ENCODE assay signal across 30 mouse cellular contexts in the genomic region with DNA sequence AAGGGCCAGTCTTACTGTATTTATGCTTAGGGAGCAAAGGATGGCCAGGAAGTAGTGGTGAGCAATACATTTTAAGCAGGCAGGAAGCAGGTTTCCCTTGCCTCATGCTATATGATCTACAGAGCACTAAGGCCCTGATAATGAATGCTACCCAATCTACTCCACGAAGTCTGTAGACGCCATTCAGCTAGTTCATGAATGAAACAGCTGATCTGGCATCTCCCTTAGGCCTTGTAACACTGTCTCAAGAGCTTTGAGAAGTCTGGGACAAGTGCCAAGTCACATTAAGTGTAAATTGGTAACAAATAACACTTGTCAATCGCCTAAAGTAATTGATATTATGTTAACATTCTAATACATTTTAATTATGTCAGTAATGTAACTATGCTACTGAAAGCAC.
DNase-seq lines count a peak whose midpoint lies in the region; ATAC-seq and TF ChIP-seq lines count a peak whose summit lies in the region.
"Had no signal": no experiment of that assay in that cellular context is flagged by ENCODE, and none has a peak within 500 bp of the region (broad histone marks: within the 10 kb centered on the region; RNA-seq: fewer than 3 reads in every experiment).

No protein-coding gene starts in this region.

- no peak for TF ChIP-seq EP300 in lung, postnatal 0 days (IDR thresholded peaks at IDR 0.05)

- H3K9ac ChIP-seq in forebrain, embryonic 11.5 days (ENCODE audit: low read length), result no peak overlapping the region
- no peak overlapping the region for H3K9ac ChIP-seq in midbrain, embryonic 14.5 days (replicated peaks; ENCODE audit: low read length)
- H3K9ac ChIP-seq in midbrain, embryonic 16.5 days (ENCODE audit: low read depth, low read length), result no peak overlapping the region
- H3K9ac ChIP-seq in forebrain, embryonic 13.5 days, result no peak overlapping the region
- no peak overlapping the region for H3K9ac ChIP-seq in lung, postnatal 0 days (replicated peaks; ENCODE audit: low read depth)
- H3K9ac ChIP-seq: limb, embryonic 12.5 days; liver, embryonic 15.5 days; lung, embryonic 15.5 days; midbrain, embryonic 12.5 days had no signal

- no peaks in the 10 kb centered on the region for H3K9me3 ChIP-seq in forebrain, embryonic 11.5 days (ENCODE audit: control insufficient read depth, low read length)
- no peaks in the 10 kb centered on the region for H3K9me3 ChIP-seq in forebrain, embryonic 10.5 days
- no peaks in the 10 kb centered on the region for H3K9me3 ChIP-seq in midbrain, embryonic 14.5 days (ENCODE audit: control insufficient read depth, low read length)
- no peaks in the 10 kb centered on the region for H3K9me3 ChIP-seq in midbrain, embryonic 16.5 days (replicated peaks; ENCODE audit: control insufficient read depth, low read length, poor library complexity, severe bottlenecking)
- H3K9me3 ChIP-seq in forebrain, embryonic 13.5 days (replicated peaks), result no peaks in the 10 kb centered on the region
- H3K9me3 ChIP-seq in lung, postnatal 0 days (ENCODE audit: low read length), result no peaks in the 10 kb centered on the region
- H3K9me3 ChIP-seq: limb, embryonic 12.5 days; liver, embryonic 15.5 days; lung, embryonic 15.5 days; midbrain, embryonic 12.5 days had no signal

- 0 out of 2 replicates have a peak, but pooled peaks have one; percentile 21 for ATAC-seq in forebrain, embryonic 11.5 days (replicated peaks; ENCODE audit: low FRiP score)
- ATAC-seq in midbrain, embryonic 14.5 days (ENCODE audit: low FRiP score, low TSS enrichment), result no peak
- ATAC-seq in midbrain, embryonic 16.5 days, result no peak
- ATAC-seq in forebrain, embryonic 13.5 days, result peak; percentile 96
- ATAC-seq in lung, postnatal 0 days, result no peak
- ATAC-seq: intestine, postnatal 0 days had no signal

- TF ChIP-seq CTCF in lung, postnatal 0 days (IDR thresholded peaks at IDR 0.05), result no peak

- H3K36me3 ChIP-seq in forebrain, embryonic 11.5 days (ENCODE audit: control insufficient read depth, insufficient read depth, low read length), result no peaks in the 10 kb centered on the region
- no peaks in the 10 kb centered on the region for H3K36me3 ChIP-seq in forebrain, embryonic 10.5 days (replicated peaks)
- no peaks in the 10 kb centered on the region for H3K36me3 ChIP-seq in midbrain, embryonic 14.5 days (ENCODE audit: control insufficient read depth, insufficient read depth, low read length)
- no peaks in the 10 kb centered on the region for H3K36me3 ChIP-seq in midbrain, embryonic 16.5 days (ENCODE audit: control insufficient read depth, insufficient read depth, low read length)
- H3K36me3 ChIP-seq in forebrain, embryonic 13.5 days (ENCODE audit: poor library complexity, severe bottlenecking), result no peaks in the 10 kb centered on the region
- H3K36me3 ChIP-seq in lung, postnatal 0 days (ENCODE audit: insufficient read depth, low read length), result no peaks in the 10 kb centered on the region
- H3K36me3 ChIP-seq: G1E; limb, embryonic 12.5 days; liver, embryonic 15.5 days; lung, embryonic 15.5 days; midbrain, embryonic 12.5 days had no signal

- DNase-seq in forebrain, embryonic 11.5 days (ENCODE audit: low spot score), result no peak
- no peak for DNase-seq in forebrain, embryonic 10.5 days (ENCODE audit: extremely low spot score, low spot score)
- peak; percentile 49 for DNase-seq in midbrain, embryonic 14.5 days
- DNase-seq in brain, adult 2 months (ENCODE audit: low read depth, low spot score), result peak; percentile 14
- no peak for DNase-seq in left cerebral cortex, postnatal 14 days (ENCODE audit: low spot score in 2 of 2)
- DNase-seq in lung, postnatal 0 days (ENCODE audit: low spot score), result no peak
- DNase-seq: adrenal gland, postnatal 10 days; cerebellum, adult 18-20 months; cerebellum, postnatal 10 days; gastrocnemius, adult 2 months; gastrocnemius, postnatal 36 days; heart, adult 18-20 months; heart, postnatal 4 days; kidney, adult 9 months; kidney, postnatal 14 days; lung, postnatal 36 days; right cerebral cortex, postnatal 4 days; thymus, adult 18-20 months; thymus, postnatal 25 days had no signal

- no peak overlapping the region for H3K4me2 ChIP-seq in forebrain, embryonic 11.5 days (ENCODE audit: low read depth, low read length, severe bottlenecking)
- no peak overlapping the region for H3K4me2 ChIP-seq in midbrain, embryonic 14.5 days (ENCODE audit: low read length)
- no peak overlapping the region for H3K4me2 ChIP-seq in midbrain, embryonic 16.5 days (ENCODE audit: low read length)
- H3K4me2 ChIP-seq in forebrain, embryonic 13.5 days, result no peak overlapping the region
- H3K4me2 ChIP-seq in lung, postnatal 0 days (replicated peaks; ENCODE audit: low read depth, low read length), result no peak overlapping the region
- H3K4me2 ChIP-seq: heart, embryonic 11.5 days; limb, embryonic 12.5 days; liver, embryonic 15.5 days; lung, embryonic 15.5 days; midbrain, embryonic 12.5 days had no signal

- intact Hi-C loops in left cerebral cortex, postnatal 14 days (cut with DNase I), result no loop called here

- H3K27me3 ChIP-seq in forebrain, embryonic 11.5 days (ENCODE audit: control insufficient read depth, insufficient read depth, low read length), result no peaks in the 10 kb centered on the region
- H3K27me3 ChIP-seq in forebrain, embryonic 10.5 days (ENCODE audit: poor library complexity, severe bottlenecking), result no peaks in the 10 kb centered on the region
- H3K27me3 ChIP-seq in midbrain, embryonic 14.5 days (ENCODE audit: control insufficient read depth, insufficient read depth, low read length), result no peaks in the 10 kb centered on the region
- H3K27me3 ChIP-seq in midbrain, embryonic 16.5 days (ENCODE audit: control insufficient read depth, insufficient read depth, low read depth, low read length), result no peaks in the 10 kb centered on the region
- H3K27me3 ChIP-seq in forebrain, embryonic 13.5 days, result no peaks in the 10 kb centered on the region
- H3K27me3 ChIP-seq in lung, postnatal 0 days (replicated peaks; ENCODE audit: insufficient read depth, low read length), result no peaks in the 10 kb centered on the region
- H3K27me3 ChIP-seq: limb, embryonic 12.5 days; liver, embryonic 15.5 days; lung, embryonic 15.5 days; midbrain, embryonic 12.5 days had no signal

- no peaks in the 10 kb centered on the region for H3K4me1 ChIP-seq in forebrain, embryonic 11.5 days (replicated peaks; ENCODE audit: control insufficient read depth, insufficient read depth, low read length)
- H3K4me1 ChIP-seq in forebrain, embryonic 10.5 days, result no peaks in the 10 kb centered on the region
- H3K4me1 ChIP-seq in midbrain, embryonic 14.5 days (ENCODE audit: control insufficient read depth, insufficient read depth, low read length), result no peaks in the 10 kb centered on the region
- H3K4me1 ChIP-seq in midbrain, embryonic 16.5 days (ENCODE audit: control insufficient read depth, insufficient read depth, low read length), result no peaks in the 10 kb centered on the region
- H3K4me1 ChIP-seq in forebrain, embryonic 13.5 days, result no peaks in the 10 kb centered on the region
- H3K4me1 ChIP-seq in lung, postnatal 0 days (ENCODE audit: insufficient read depth, low read depth, low read length), result no peaks in the 10 kb centered on the region
- H3K4me1 ChIP-seq: limb, embryonic 12.5 days; liver, embryonic 15.5 days; lung, embryonic 15.5 days; midbrain, embryonic 12.5 days had no signal

- H3K27ac ChIP-seq in forebrain, embryonic 11.5 days (ENCODE audit: low read depth, low read length), result no peak overlapping the region
- no peak overlapping the region for H3K27ac ChIP-seq in forebrain, embryonic 10.5 days
- H3K27ac ChIP-seq in midbrain, embryonic 14.5 days (replicated peaks; ENCODE audit: low read depth, low read length), result no peak overlapping the region
- no peak overlapping the region for H3K27ac ChIP-seq in midbrain, embryonic 16.5 days (ENCODE audit: low read length)
- H3K27ac ChIP-seq in forebrain, embryonic 13.5 days, result no peak overlapping the region
- no peak overlapping the region for H3K27ac ChIP-seq in lung, postnatal 0 days (ENCODE audit: low read length)
- H3K27ac ChIP-seq: gastrocnemius, adult 2 months; limb, embryonic 12.5 days; liver, embryonic 15.5 days; lung, embryonic 15.5 days; midbrain, embryonic 12.5 days; stomach, postnatal 0 days had no signal

- H3K4me3 ChIP-seq in forebrain, embryonic 11.5 days (ENCODE audit: low read depth, low read length), result no peak overlapping the region
- no peak overlapping the region for H3K4me3 ChIP-seq in forebrain, embryonic 10.5 days
- H3K4me3 ChIP-seq in midbrain, embryonic 14.5 days (replicated peaks; ENCODE audit: low read depth, low read length), result no peak overlapping the region
- H3K4me3 ChIP-seq in midbrain, embryonic 16.5 days (ENCODE audit: low read depth, low read length), result no peak overlapping the region
- H3K4me3 ChIP-seq in forebrain, embryonic 13.5 days, result no peak overlapping the region
- no peak overlapping the region for H3K4me3 ChIP-seq in lung, postnatal 0 days (ENCODE audit: low read depth, low read length)
- H3K4me3 ChIP-seq: gastrocnemius, adult 2 months; limb, embryonic 12.5 days; liver, embryonic 15.5 days; lung, embryonic 15.5 days; midbrain, embryonic 12.5 days; myocyte had no signal

- WGBS in forebrain, embryonic 11.5 days, result 71% methylated on average over 3 of the region's 3 CpGs
- 80% methylated on average over 3 of the region's 3 CpGs for WGBS in forebrain, embryonic 10.5 days
- 41% methylated on average over 3 of the region's 3 CpGs for whole genome bisulfite sequencing in midbrain, embryonic 14.5 days
- WGBS in midbrain, embryonic 16.5 days, result 40% methylated on average over 3 of the region's 3 CpGs
- 21% methylated on average over 3 of the region's 3 CpGs for WGBS in forebrain, embryonic 13.5 days
- WGBS in lung, postnatal 0 days, result 56% methylated on average over 3 of the region's 3 CpGs

Comparison
In these comparisons a context has a peak if more than half of its experiments do, and no peak if none do; other contexts are left out.
1. ATAC-seq: peak in forebrain, embryonic 11.5 days (single experiment) and forebrain, embryonic 13.5 days (single experiment); none in midbrain, embryonic 14.5 days (single experiment), midbrain, embryonic 16.5 days (single experiment) and lung, postnatal 0 days (single experiment).
2. DNase-seq: peak in midbrain, embryonic 14.5 days (single experiment) and brain, adult 2 months (single experiment); none in forebrain, embryonic 11.5 days (single experiment), forebrain, embryonic 10.5 days (single experiment), left cerebral cortex, postnatal 14 days (0 of 2) and lung, postnatal 0 days (single experiment).